Mouse (Mus musculus) lung, embryonic 15.5 days (tissue): ENCODE measurements around the gene Trarg1. TPM values are rescaled to one million over a fixed set of nuclear protein-coding genes. Genes with fewer than 3 reads are reported as not detected.
A peak's percentile ranks its signal among the peaks of the same experiment; 100 is the strongest.
"Not testable (repeated sequence)": the region's sequence is repeated elsewhere in the genome, so short reads cannot be mapped to it uniquely, and the experiment has no call there.

Source experiments
- ATAC-seq: fragments of 200-750 bp; cut with Nextera tagmentation; 2 replicates; pipeline ENCODE4 v1.8.0; 2017; ENCODE audit warnings: moderate number of reproducible peaks, borderline replicate concordance; ENCODE audit not compliant: low FRiP score, low TSS enrichment; ENCODE audit errors: extremely low read depth
- H3K27ac ChIP-seq: fragments of 300-500 bp; sonication (generic); 2 replicates; pipeline ENCODE4 v1.5.1; 2015; ENCODE audit warnings: moderate library complexity, mild to moderate bottlenecking, inconsistent platforms
- H3K27me3 ChIP-seq: fragments of 300-500 bp; sonication (generic); 2 replicates; pipeline ENCODE4 v1.6.1; 2015; ENCODE audit warnings: inconsistent platforms
- H3K36me3 ChIP-seq: fragments of 300-500 bp; sonication (generic); 2 replicates; pipeline ENCODE4 v1.6.1; 2015; ENCODE audit warnings: inconsistent platforms
- H3K4me1 ChIP-seq: fragments of 300-500 bp; sonication (generic); 2 replicates; pipeline ENCODE4 v1.6.1; 2015; ENCODE audit warnings: inconsistent platforms
- H3K4me2 ChIP-seq: fragments of 300-500 bp; sonication (generic); 2 replicates; pipeline ENCODE4 v1.6.1; 2015; ENCODE audit warnings: inconsistent platforms, mild to moderate bottlenecking, moderate library complexity
- H3K4me3 ChIP-seq: fragments of 300-500 bp; sonication (generic); 2 replicates; pipeline ENCODE4 v1.5.1; 2015; ENCODE audit warnings: mild to moderate bottlenecking, inconsistent platforms
- H3K9ac ChIP-seq: fragments of 300-500 bp; sonication (generic); 2 replicates; pipeline ENCODE4 v1.6.1; 2015; ENCODE audit warnings: inconsistent platforms
- H3K9me3 ChIP-seq: fragments of 300-500 bp; sonication (generic); 2 replicates; pipeline ENCODE4 v1.6.1; 2016; ENCODE audit warnings: inconsistent platforms
- WGBS: fragments of 180-500 bp; shearing (Covaris S2); methylation state at CpG from one replicate; pipeline ENCODE4 v1.1.7; 2015; 5-methylcytosine and 5-hydroxymethylcytosine counted together
- polyA plus RNA-seq: library from polyadenylated mRNA; unstranded; fragments of >200 nt; fragmentation: Nextera tagmentation; extraction: Ambion mirVana; gene quantifications from 2 replicates; pipeline ENCODE4 v1.2.1, GENCODE M21; 2015

The Trarg1 gene
- polyA plus RNA-seq: 0.47 and 0.67 TPM in 2 replicates

DNA sequence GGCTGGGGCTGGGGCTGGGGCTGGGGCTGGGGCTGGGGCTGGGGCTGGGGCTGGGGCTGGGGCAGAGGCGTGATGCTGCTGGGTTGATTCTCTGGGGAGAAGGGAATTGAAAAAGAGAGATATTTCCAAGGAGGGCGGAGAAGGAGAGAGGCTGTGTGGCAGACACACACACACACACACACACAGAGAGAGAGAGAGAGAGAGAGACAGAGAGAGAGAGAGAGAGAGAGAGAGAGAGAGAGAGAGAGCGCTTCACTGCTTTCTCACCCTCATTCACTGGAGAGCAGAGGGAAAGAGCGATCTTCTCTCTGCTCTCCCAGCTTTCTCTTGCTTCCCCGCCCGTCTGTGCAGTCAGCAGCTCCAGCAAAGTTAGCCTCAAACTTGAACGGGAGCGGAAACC is at the start of gene Trarg1:
Gene Trarg1, plus strand, starts transcription at position 301 of the 400 bp plus-strand sequence.
- not testable (repeated sequence) for H3K9me3 ChIP-seq, H3K9ac ChIP-seq, H3K4me3 ChIP-seq, H3K4me1 ChIP-seq, ATAC-seq, H3K36me3 ChIP-seq, H3K4me2 ChIP-seq, H3K27ac ChIP-seq
- peaks cover 18% of the 10 kb centered on the region for H3K27me3 ChIP-seq
- 36% methylated on average over 7 of the region's 8 CpGs for WGBS

DNA sequence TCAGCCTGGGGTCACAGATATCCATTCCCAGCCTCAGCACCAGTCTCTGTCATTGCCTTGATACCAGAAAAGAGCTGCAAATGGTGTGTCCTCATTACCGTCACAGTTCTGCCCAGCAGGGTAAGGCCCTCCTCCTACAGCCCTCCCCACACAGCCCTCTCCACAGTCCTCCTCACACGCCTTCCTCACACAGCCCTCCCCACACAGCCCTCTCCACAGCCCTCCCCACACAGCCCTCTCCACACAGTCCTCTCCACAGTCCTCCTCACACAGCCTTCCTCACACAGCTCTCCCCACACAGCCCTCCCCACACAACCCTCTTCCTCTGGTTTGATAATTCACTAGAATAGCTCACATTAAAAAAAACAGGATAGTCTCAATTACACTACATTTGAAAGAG is 49.6 kb upstream of the Trarg1 start:
- Histone ChIP-seq H3K4me3 (no peak overlapping the region), H3K9ac (no peak overlapping the region), H3K27ac (0 out of 2 replicates have a peak overlapping the region, but pooled peaks have one; percentile 22), H3K4me2 (no peak overlapping the region), H3K4me1 (peaks cover 7% of the 10 kb centered on the region; the same call in 1 of the 2 replicates), H3K9me3 (no peaks in the 10 kb centered on the region), H3K36me3 (no peaks in the 10 kb centered on the region), H3K27me3 (no peaks in the 10 kb centered on the region)
- ATAC-seq: no peak
- 16% methylated on average over 2 of the region's 2 CpGs for WGBS

- Histone ChIP-seq H3K4me3 (no peak overlapping the region), H3K9ac (no peak overlapping the region), H3K9me3 (no peaks in the 10 kb centered on the region), H3K27ac (0 out of 2 replicates have a peak overlapping the region, but pooled peaks have one; percentile 22), H3K36me3 (no peaks in the 10 kb centered on the region), H3K4me2 (no peak overlapping the region), H3K4me1 (peaks cover 7% of the 10 kb centered on the region; the same call in 1 of the 2 replicates), H3K27me3 (no peaks in the 10 kb centered on the region)
- peak; percentile 39; the same call in 1 of the 2 replicates for ATAC-seq
- 41% methylated on average over 5 of the region's 5 CpGs for WGBS
Measured at GRCm38 (mm10) chr11:76630487-76630886, 49.1 kb upstream of the Trarg1 start.

DNA sequence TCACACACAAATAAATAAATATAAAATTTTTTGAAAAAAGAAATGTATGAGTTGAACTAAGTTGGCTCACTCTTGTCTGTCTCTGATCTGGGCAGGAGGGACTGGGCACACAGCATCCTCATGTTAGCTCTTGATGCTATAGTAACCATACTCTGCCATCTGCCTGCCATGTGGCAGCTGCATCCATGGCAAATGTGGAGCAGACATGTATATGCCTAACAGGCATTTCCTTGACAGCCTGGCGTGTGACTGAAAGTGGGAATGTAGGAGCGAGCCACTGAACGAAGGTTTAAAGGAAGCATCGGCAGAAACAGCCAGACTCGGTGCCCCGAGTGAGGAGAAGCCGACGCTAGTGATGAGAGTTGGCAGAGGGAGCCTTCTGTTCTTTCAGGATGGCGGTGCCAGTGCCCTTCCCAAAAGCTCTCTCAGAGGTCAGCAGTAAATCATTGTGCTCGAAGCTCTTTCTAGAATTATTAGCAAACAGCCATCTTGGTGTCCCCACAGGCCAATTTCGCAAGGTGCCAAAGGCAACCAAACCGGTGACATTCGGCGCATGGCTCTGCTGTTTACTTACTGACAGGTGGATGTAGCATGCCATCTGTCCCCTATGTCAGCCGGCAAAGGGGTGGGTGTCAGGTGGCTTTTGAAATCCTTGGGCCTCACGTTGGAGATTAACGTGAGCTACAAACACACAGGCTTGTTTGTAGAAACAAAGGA is 40.2 kb upstream of the Trarg1 start:
- no peak overlapping the region for H3K27ac ChIP-seq
- H3K9me3 ChIP-seq: no peaks in the 10 kb centered on the region
- H3K4me1 ChIP-seq: no peaks in the 10 kb centered on the region
- 74% methylated on average over 17 of the region's 17 CpGs for WGBS
- no peaks in the 10 kb centered on the region for H3K36me3 ChIP-seq
- H3K27me3 ChIP-seq: peaks cover 5% of the 10 kb centered on the region; the same call in 1 of the 2 replicates
- no peak for ATAC-seq
- H3K9ac ChIP-seq: no peak overlapping the region
- no peak overlapping the region for H3K4me2 ChIP-seq
- no peak overlapping the region for H3K4me3 ChIP-seq

GRCm38 (mm10) chr11:76640231-76640630 is 39.4 kb upstream of the Trarg1 start:
- Histone ChIP-seq H3K9ac (no peak overlapping the region), H3K27ac (no peak overlapping the region), H3K4me1 (no peaks in the 10 kb centered on the region), H3K4me2 (no peak overlapping the region), H3K27me3 (peaks cover 9% of the 10 kb centered on the region), H3K4me3 (no peak overlapping the region), H3K9me3 (no peaks in the 10 kb centered on the region), H3K36me3 (no peaks in the 10 kb centered on the region)
- WGBS: 69% methylated on average over 4 of the region's 4 CpGs
- ATAC-seq: no peak

GRCm38 (mm10) chr11:76644257-76644656 is 35.4 kb upstream of the Trarg1 start:
- WGBS: 79% methylated on average over 6 of the region's 6 CpGs
- no peaks in the 10 kb centered on the region for H3K9me3 ChIP-seq
- peaks cover 10% of the 10 kb centered on the region for H3K27me3 ChIP-seq
- H3K9ac ChIP-seq: no peak overlapping the region
- no peaks in the 10 kb centered on the region for H3K36me3 ChIP-seq
- no peak for ATAC-seq
- H3K4me2 ChIP-seq: no peak overlapping the region
- H3K27ac ChIP-seq: no peak overlapping the region
- H3K4me1 ChIP-seq: peaks cover 16% of the 10 kb centered on the region
- H3K4me3 ChIP-seq: no peak overlapping the region

GRCm38 (mm10) chr11:76645036-76645435 is 34.6 kb upstream of the Trarg1 start:
- Histone ChIP-seq H3K27ac (no peak overlapping the region), H3K4me2 (no peak overlapping the region), H3K9ac (no peak overlapping the region), H3K4me1 (peaks cover 16% of the 10 kb centered on the region), H3K27me3 (peaks cover 10% of the 10 kb centered on the region), H3K36me3 (no peaks in the 10 kb centered on the region), H3K9me3 (no peaks in the 10 kb centered on the region), H3K4me3 (no peak overlapping the region)
- 71% methylated on average over 9 of the region's 9 CpGs for WGBS
- ATAC-seq: no peak

GRCm38 (mm10) chr11:76645955-76646354 is 33.7 kb upstream of the Trarg1 start:
- H3K36me3 ChIP-seq: no peaks in the 10 kb centered on the region
- peaks cover 10% of the 10 kb centered on the region for H3K27me3 ChIP-seq
- H3K9me3 ChIP-seq: no peaks in the 10 kb centered on the region
- H3K9ac ChIP-seq: no peak overlapping the region
- peaks cover 16% of the 10 kb centered on the region for H3K4me1 ChIP-seq
- no peak overlapping the region for H3K27ac ChIP-seq
- WGBS: 0% methylated on average over 19 of the region's 19 CpGs
- H3K4me3 ChIP-seq: peak overlapping the region; percentile 18
- peak; percentile 76; the same call in 1 of the 2 replicates for ATAC-seq
- H3K4me2 ChIP-seq: peak overlapping the region; percentile 49

- no peak for ATAC-seq
Measured at GRCm38 (mm10) chr11:76647062-76647461, 32.5 kb upstream of the Trarg1 start.

GRCm38 (mm10) chr11:76647500-76647899 is 32.1 kb upstream of the Trarg1 start:
- no peaks in the 10 kb centered on the region for H3K9me3 ChIP-seq
- H3K4me1 ChIP-seq: peaks cover 16% of the 10 kb centered on the region
- no peak overlapping the region for H3K27ac ChIP-seq
- WGBS: 6% methylated on average over 9 of the region's 9 CpGs
- no peak for ATAC-seq
- peak overlapping the region; percentile 36 for H3K4me2 ChIP-seq
- H3K9ac ChIP-seq: no peak overlapping the region
- no peak overlapping the region for H3K4me3 ChIP-seq
- H3K36me3 ChIP-seq: no peaks in the 10 kb centered on the region
- H3K27me3 ChIP-seq: peaks cover 10% of the 10 kb centered on the region

More at GRCm38 (mm10) chr11:76647062-76647461, 32.5 kb upstream of the Trarg1 start:
- H3K27me3 ChIP-seq: peaks cover 10% of the 10 kb centered on the region
- 9% methylated on average over 7 of the region's 7 CpGs for WGBS
- H3K4me1 ChIP-seq: peaks cover 16% of the 10 kb centered on the region
- H3K27ac ChIP-seq: no peak overlapping the region
- peak overlapping the region; percentile 36 for H3K4me2 ChIP-seq
- H3K9ac ChIP-seq: no peak overlapping the region
- H3K9me3 ChIP-seq: no peaks in the 10 kb centered on the region
- no peak overlapping the region for H3K4me3 ChIP-seq
- no peaks in the 10 kb centered on the region for H3K36me3 ChIP-seq

GRCm38 (mm10) chr11:76650862-76651560 is 28.6 kb upstream of the Trarg1 start:
- Histone ChIP-seq H3K9ac (no peak overlapping the region), H3K27ac (no peak overlapping the region), H3K36me3 (no peaks in the 10 kb centered on the region), H3K27me3 (no peaks in the 10 kb centered on the region), H3K9me3 (no peaks in the 10 kb centered on the region), H3K4me2 (no peak overlapping the region), H3K4me3 (no peak overlapping the region), H3K4me1 (peaks cover 16% of the 10 kb centered on the region)
- no peak for ATAC-seq
- 53% methylated on average over 12 of the region's 14 CpGs for WGBS

DNA sequence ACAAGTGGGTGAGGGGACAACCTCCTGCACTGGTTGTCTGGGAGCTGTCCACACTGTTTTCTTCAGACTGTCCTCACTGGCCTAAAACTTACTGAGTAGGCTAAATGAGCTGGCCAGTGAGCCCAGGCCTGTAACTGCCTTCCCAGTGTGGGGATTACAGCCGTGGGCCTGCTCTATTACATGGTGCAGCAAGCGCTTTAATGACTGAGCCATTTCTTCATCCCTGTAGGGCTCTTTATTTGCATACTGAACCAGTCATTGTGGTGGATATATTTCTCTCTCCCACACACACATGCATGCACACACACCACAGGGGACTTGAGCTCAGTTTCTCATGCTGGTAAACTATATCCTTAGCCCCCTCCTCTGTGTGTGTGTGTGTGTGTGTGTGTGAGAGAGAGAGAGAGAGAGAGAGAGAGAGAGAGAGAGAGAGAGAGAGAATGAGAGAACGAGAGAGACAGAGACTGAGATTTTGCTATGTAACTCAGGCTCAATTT is 26.7 kb upstream of the Trarg1 start:
- Histone ChIP-seq H3K4me1 (no peaks in the 10 kb centered on the region), H3K9me3 (no peaks in the 10 kb centered on the region), H3K27ac (no peak overlapping the region), H3K9ac (no peak overlapping the region), H3K27me3 (no peaks in the 10 kb centered on the region), H3K4me3 (no peak overlapping the region), H3K4me2 (no peak overlapping the region), H3K36me3 (no peaks in the 10 kb centered on the region)
- ATAC-seq: no peak
- 48% methylated on average over 3 of the region's 3 CpGs for WGBS
